Mouse (Mus musculus) thymus, postnatal 25 days (tissue): Measurements from ENCODE around the gene Ttc1.

Source experiments
- DNase-seq: peaks from one replicate; pipeline ENCODE4 v3.0.0; 2022

Ttc1 gene

GRCm38 (mm10) chr11:43700291-43700690, 47.5 kb downstream of the Ttc1 start:
- no peak for DNase-seq

GRCm38 (mm10) chr11:43698621-43699020, 49.2 kb downstream of the Ttc1 start:
- no peak for DNase-seq

- no peak for DNase-seq
Observed at GRCm38 (mm10) chr11:43696623-43697022, 51.2 kb downstream of the Ttc1 start.

- DNase-seq, result no peak
Observed at GRCm38 (mm10) chr11:43688850-43689249, 59.0 kb downstream of the Ttc1 start.

GRCm38 (mm10) chr11:43682415-43683217, 65.2 kb downstream of the Ttc1 start:
- peak; percentile 75 for DNase-seq

GRCm38 (mm10) chr11:43681472-43682414, 66.1 kb downstream of the Ttc1 start, which contains the start of gene Pwwp2a:
Pwwp2a (plus strand) TSS chr11:43681998.
- DNase-seq, result peak; percentile 97
